Mouse (Mus musculus) ES-E14 (cell line): ENCODE data around the gene Ric8b.

Experiments used
- CHD2 ChIP-seq: IDR thresholded peaks from 2 replicates; pipeline ENCODE4 v1.6.1; 2014; ENCODE audit warnings: mild to moderate bottlenecking, low read depth, low read length, inconsistent platforms
- HCFC1 ChIP-seq: IDR thresholded peaks from 2 replicates; pipeline ENCODE4 v1.6.1; 2012; ENCODE audit warnings: low read length, inconsistent platforms, borderline replicate concordance; ENCODE audit not compliant: insufficient read depth
- ZNF384 ChIP-seq: IDR thresholded peaks from 2 replicates; pipeline ENCODE4 v1.6.1; 2012; ENCODE audit warnings: low read depth, low read length, inconsistent platforms

DNA sequence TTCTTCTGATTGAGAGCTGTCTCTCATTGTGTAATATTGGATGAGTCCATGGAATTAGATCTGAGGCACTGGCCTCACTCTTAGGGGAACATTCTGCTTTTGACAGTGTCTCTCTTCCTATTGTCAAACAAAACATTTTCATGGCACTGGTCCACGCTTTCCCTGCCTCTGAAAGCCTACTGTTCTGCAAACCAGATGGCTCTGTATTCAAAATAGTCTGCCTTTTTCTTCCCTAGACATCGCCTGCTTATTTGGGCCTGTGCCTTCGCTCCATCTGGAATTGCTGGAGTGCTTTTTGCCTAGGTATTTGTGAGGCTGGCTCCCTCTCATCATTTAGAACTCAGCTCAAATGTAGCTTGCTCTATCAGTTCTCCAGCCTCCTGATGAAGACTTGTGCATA, 46.3 kb downstream of the Ric8b start:
- TF ChIP-seq CHD2, result no peak
- no peak for TF ChIP-seq ZNF384
- TF ChIP-seq HCFC1, result no peak
